ENCODE assay signal across 9 mouse cellular contexts in the genomic region with DNA sequence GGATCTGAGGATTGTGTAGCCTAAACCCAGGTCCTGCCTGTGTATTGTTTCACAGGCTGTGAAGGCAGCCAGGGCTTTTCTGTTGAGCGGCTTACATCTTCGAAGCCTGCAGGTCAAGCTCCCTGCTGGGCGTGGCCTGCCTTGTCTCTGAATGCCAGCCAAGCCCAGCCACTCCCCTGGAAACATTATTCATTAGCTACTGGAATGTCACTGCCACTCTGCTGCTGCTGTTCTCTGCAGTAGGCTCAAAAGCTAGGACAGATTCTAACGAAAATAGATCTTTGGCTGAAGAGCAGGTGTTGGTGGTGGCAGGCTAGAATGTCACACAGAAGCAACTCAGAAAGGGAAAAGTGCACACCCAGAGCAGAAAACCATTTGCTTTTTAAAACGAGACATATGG.
DNase-seq lines count a peak whose midpoint lies in the region; ATAC-seq and TF ChIP-seq lines count a peak whose summit lies in the region.
"Had no signal": no experiment of that assay in that cellular context is flagged by ENCODE, and none has a peak within 500 bp of the region (broad histone marks: within the 10 kb centered on the region; RNA-seq: fewer than 3 reads in every experiment).

No protein-coding gene starts in this region.

- peak overlapping the region; percentile 33 for H3K4me2 ChIP-seq in heart, embryonic 16.5 days (ENCODE audit: low read depth, low read length)
- no peak overlapping the region for H3K4me2 ChIP-seq in midbrain, embryonic 14.5 days (ENCODE audit: low read length)

- H3K9me3 ChIP-seq in heart, embryonic 16.5 days (replicated peaks; ENCODE audit: control insufficient read depth, low read length), result no peaks in the 10 kb centered on the region
- H3K9me3 ChIP-seq in midbrain, embryonic 14.5 days (ENCODE audit: control insufficient read depth, low read length), result no peaks in the 10 kb centered on the region

- peak overlapping the region; percentile 61 for H3K27ac ChIP-seq in heart, embryonic 16.5 days (ENCODE audit: low read length)
- no peak overlapping the region for H3K27ac ChIP-seq in midbrain, embryonic 14.5 days (replicated peaks; ENCODE audit: low read depth, low read length)
- H3K27ac ChIP-seq in left cerebral cortex, adult 2 months, result no peak overlapping the region
- H3K27ac ChIP-seq: liver, embryonic 14.5 days had no signal

- intact Hi-C loops in left cerebral cortex, adult 2 months (cut with DNase I), result no loop called here

- 14% methylated on average over 5 of the region's 5 CpGs for WGBS in heart, embryonic 16.5 days
- WGBS in midbrain, embryonic 14.5 days, result 10% methylated on average over 5 of the region's 5 CpGs

- no peaks in the 10 kb centered on the region for H3K36me3 ChIP-seq in heart, embryonic 16.5 days (ENCODE audit: control insufficient read depth, insufficient read depth)
- H3K36me3 ChIP-seq in midbrain, embryonic 14.5 days (ENCODE audit: control insufficient read depth, insufficient read depth, low read length), result no peaks in the 10 kb centered on the region

- no peak for TF ChIP-seq CTCF in left cerebral cortex, adult 2 months (IDR thresholded peaks at IDR 0.05)

- peak overlapping the region; percentile 34; the same call in 1 of the 2 replicates for H3K9ac ChIP-seq in heart, embryonic 16.5 days (ENCODE audit: low read length)
- H3K9ac ChIP-seq in midbrain, embryonic 14.5 days (replicated peaks; ENCODE audit: low read length), result no peak overlapping the region
- H3K9ac ChIP-seq: liver, embryonic 14.5 days had no signal

- H3K4me1 ChIP-seq in heart, embryonic 16.5 days (ENCODE audit: control insufficient read depth, insufficient read depth, low read length), result peaks cover 21% of the 10 kb centered on the region
- H3K4me1 ChIP-seq in midbrain, embryonic 14.5 days (ENCODE audit: control insufficient read depth, insufficient read depth, low read length), result no peaks in the 10 kb centered on the region

- H3K27me3 ChIP-seq in heart, embryonic 16.5 days (ENCODE audit: control insufficient read depth, insufficient read depth, low read length), result no peaks in the 10 kb centered on the region
- no peaks in the 10 kb centered on the region for H3K27me3 ChIP-seq in midbrain, embryonic 14.5 days (ENCODE audit: control insufficient read depth, insufficient read depth, low read length)

- peak; percentile 46 for DNase-seq in testis, postnatal 10 days (ENCODE audit: low spot score)
- no peak for DNase-seq in testis, postnatal 14 days (ENCODE audit: low spot score)
- DNase-seq in embryo, embryonic 10.5 days (ENCODE audit: low spot score), result peak; percentile 82
- DNase-seq in kidney, postnatal 14 days, result peak; percentile 85
- peak; percentile 67 for DNase-seq in midbrain, embryonic 14.5 days
- DNase-seq in left cerebral cortex, adult 2 months (ENCODE audit: extremely low spot score in 1 of 2, low spot score in 2 of 2), result no peak
- DNase-seq in left cerebral cortex, adult 11 months (ENCODE audit: low spot score), result no peak

- H3K4me3 ChIP-seq in heart, embryonic 16.5 days (ENCODE audit: low read length), result no peak overlapping the region
- H3K4me3 ChIP-seq in midbrain, embryonic 14.5 days (replicated peaks; ENCODE audit: low read depth, low read length), result no peak overlapping the region
- no peak overlapping the region for H3K4me3 ChIP-seq in left cerebral cortex, adult 2 months

- ATAC-seq in heart, embryonic 16.5 days (replicated peaks; ENCODE audit: extremely low read depth, insufficient read depth, low FRiP score), result peak; percentile 88
- no peak for ATAC-seq in midbrain, embryonic 14.5 days (ENCODE audit: low FRiP score, low TSS enrichment)

Comparison
In these comparisons a context has a peak if more than half of its experiments do, and no peak if none do; other contexts are left out.
1. DNase-seq: peak in testis, postnatal 10 days (single experiment), embryo, embryonic 10.5 days (single experiment), kidney, postnatal 14 days (single experiment) and midbrain, embryonic 14.5 days (single experiment); none in testis, postnatal 14 days (single experiment), left cerebral cortex, adult 2 months (0 of 2) and left cerebral cortex, adult 11 months (single experiment).